Mouse (Mus musculus) R1 (cell line): ENCODE data around the gene Sowaha.

Experiments used
- DNase-seq: peaks from one replicate; pipeline ENCODE4 v3.0.0-alpha.2; 2018; ENCODE audit warnings: low read depth, low spot score

The Sowaha gene

GRCm38 (mm10) chr11:53475620-53476019, 4.5 kb downstream of the Sowaha start:
- DNase-seq, result no peak

- no peak for DNase-seq
Measured at GRCm38 (mm10) chr11:53472709-53473108, 7.4 kb downstream of the Sowaha start.

GRCm38 (mm10) chr11:53469968-53470695, 9.9 kb downstream of the Sowaha start, which contains the start of gene Gm9837:
TSS of gene Gm9837 (minus strand) at chr11:53470479.
- DNase-seq, result peak; percentile 87

- no peak for DNase-seq
Measured at GRCm38 (mm10) chr11:53469294-53469967, 10.6 kb downstream of the Sowaha start.

GRCm38 (mm10) chr11:53466231-53466971, 13.7 kb downstream of the Sowaha start:
- peak; percentile 91 for DNase-seq

GRCm38 (mm10) chr11:53463551-53464424, 16.3 kb downstream of the Sowaha start:
- DNase-seq, result peak; percentile 56

- no peak for DNase-seq
Measured at GRCm38 (mm10) chr11:53461727-53462126, 18.3 kb downstream of the Sowaha start.

- DNase-seq, result no peak
Measured at GRCm38 (mm10) chr11:53460192-53460591, 19.9 kb downstream of the Sowaha start.

GRCm38 (mm10) chr11:53458996-53459395, 21.1 kb downstream of the Sowaha start:
- peak; percentile 78 for DNase-seq

- peak; percentile 24 for DNase-seq
Measured at GRCm38 (mm10) chr11:53457372-53457954, 22.6 kb downstream of the Sowaha start.

- DNase-seq, result peak; percentile 66
Measured at GRCm38 (mm10) chr11:53456474-53457371, 23.4 kb downstream of the Sowaha start, which contains the start of the genes Gm10447 and Shroom1. TSS of gene Gm10447 (minus strand) at chr11:53457110. TSS of gene Shroom1 (plus strand) at chr11:53457205.

- DNase-seq, result no peak
Measured at GRCm38 (mm10) chr11:53453031-53453430, 27.0 kb downstream of the Sowaha start.

GRCm38 (mm10) chr11:53452396-53452795, 27.7 kb downstream of the Sowaha start:
- no peak for DNase-seq

GRCm38 (mm10) chr11:53451361-53451760, 28.7 kb downstream of the Sowaha start:
- no peak for DNase-seq

GRCm38 (mm10) chr11:53450070-53450705, 29.9 kb downstream of the Sowaha start:
- no peak for DNase-seq

- no peak for DNase-seq
Measured at GRCm38 (mm10) chr11:53448529-53448928, 31.5 kb downstream of the Sowaha start.

GRCm38 (mm10) chr11:53447996-53448395, 32.1 kb downstream of the Sowaha start:
- no peak for DNase-seq

GRCm38 (mm10) chr11:53446183-53446582, 33.9 kb downstream of the Sowaha start:
- no peak for DNase-seq

- DNase-seq, result peak; percentile 36
Measured at GRCm38 (mm10) chr11:53445562-53445961, 34.5 kb downstream of the Sowaha start.
